Mouse (Mus musculus) heart, embryonic 14.5 days (tissue): ENCODE results near the gene Mapkbp1. TPM values are rescaled to one million over a fixed set of nuclear protein-coding genes. Genes with fewer than 3 reads are reported as not detected.
A peak's percentile ranks its signal among the peaks of the same experiment; 100 is the strongest.

Source experiments
- ATAC-seq: fragments of 200-750 bp; cut with Nextera tagmentation; 2 replicates; pipeline ENCODE4 v1.8.0; 2017; ENCODE audit warnings: low read depth, moderate TSS enrichment; ENCODE audit not compliant: insufficient number of reproducible peaks, insufficient read depth, low FRiP score
- H3K27ac ChIP-seq, 2 experiments: fragments of 200-500 bp in 1 of 2; fragments of 300-500 bp in 1 of 2; sonication (generic) in 1 of 2; replicated peaks in 1 of 2; 2 replicates each; pipeline ENCODE4 v1.5.1; 2012 to 2014; ENCODE audit warnings: low read depth in 2 of 2, low read length in 2 of 2, control low read depth in 1 of 2, mild to moderate bottlenecking in 1 of 2, mixed read lengths in 1 of 2; ENCODE audit not compliant: control insufficient read depth in 1 of 2, insufficient read depth in 1 of 2
- H3K27me3 ChIP-seq: fragments of 300-500 bp; sonication (generic); 2 replicates; pipeline ENCODE4 v1.6.1; 2014; ENCODE audit warnings: mild to moderate bottlenecking, low read length, control low read depth; ENCODE audit not compliant: control insufficient read depth, insufficient read depth
- H3K36me3 ChIP-seq: fragments of 300-500 bp; sonication (generic); 2 replicates; pipeline ENCODE4 v1.6.1; 2014; ENCODE audit warnings: mild to moderate bottlenecking, control low read depth, low read length, mixed read lengths; ENCODE audit not compliant: control insufficient read depth, insufficient read depth
- H3K4me1 ChIP-seq, 2 experiments: fragments of 200-500 bp in 1 of 2; fragments of 300-500 bp in 1 of 2; sonication (generic) in 1 of 2; 2 replicates each; pipeline ENCODE4 v1.6.1; 2012 to 2014; ENCODE audit warnings: low read length in 2 of 2, control low read depth in 1 of 2, mixed read lengths in 1 of 2; ENCODE audit not compliant: control insufficient read depth in 2 of 2, insufficient read depth in 2 of 2
- H3K4me2 ChIP-seq: fragments of 300-500 bp; sonication (generic); 2 replicates; pipeline ENCODE4 v1.6.1; 2014; ENCODE audit warnings: mild to moderate bottlenecking, low read length
- H3K4me3 ChIP-seq, 2 experiments: fragments of 200-500 bp in 1 of 2; fragments of 300-500 bp in 1 of 2; sonication (generic) in 1 of 2; 2 replicates each; pipeline ENCODE4 v1.5.1; 2012 to 2014; ENCODE audit warnings: low read length in 2 of 2, mild to moderate bottlenecking in 2 of 2, control low read depth in 1 of 2, low read depth in 1 of 2, moderate library complexity in 1 of 2; ENCODE audit not compliant: control insufficient read depth in 1 of 2, insufficient read depth in 1 of 2
- H3K9ac ChIP-seq: fragments of 300-500 bp; sonication (generic); 2 replicates; pipeline ENCODE4 v1.6.1; 2014; ENCODE audit warnings: mild to moderate bottlenecking, low read length
- H3K9me3 ChIP-seq: fragments of 300-500 bp; sonication (generic); 2 replicates; pipeline ENCODE4 v1.6.1; 2016; ENCODE audit warnings: low read length, control low read depth; ENCODE audit not compliant: control insufficient read depth
- WGBS: fragments of 180-500 bp; shearing (Covaris S2); extraction: QIAGEN DNeasy Blood & Tissue Kit; methylation state at CpG from one replicate; pipeline ENCODE4 v1.1.7; 2014; 5-methylcytosine and 5-hydroxymethylcytosine counted together
- polyA plus RNA-seq: library from polyadenylated mRNA; unstranded; fragments of >200 nt; fragmentation: Nextera tagmentation; extraction: Ambion mirVana; gene quantifications from 2 replicates; pipeline ENCODE4 v1.2.1, GENCODE M21; 2014

Mapkbp1 gene
- polyA plus RNA-seq, 1 experiment from 2014 or later = 2.1 TPM

GRCm38 (mm10) chr2:120040991-120041390 lies 68.5 kb downstream of the Mapkbp1 start:
- H3K4me3 ChIP-seq = no peak overlapping the region
- peaks cover 5 to 7% of the 10 kb centered on the region in 2 experiments; a peak in 3 of 4 replicates for H3K4me1 ChIP-seq
- no peak overlapping the region for H3K27ac ChIP-seq
- WGBS = 92% methylated on average over 5 of the region's 5 CpGs
- H3K36me3 ChIP-seq = peaks cover 67% of the 10 kb centered on the region
- no peak overlapping the region for H3K9ac ChIP-seq
- ATAC-seq = no peak
- no peak overlapping the region for H3K4me2 ChIP-seq
- H3K27me3 ChIP-seq = no peaks in the 10 kb centered on the region
- no peaks in the 10 kb centered on the region for H3K9me3 ChIP-seq

GRCm38 (mm10) chr2:120044101-120044603 lies 71.7 kb downstream of the Mapkbp1 start:
- Histone ChIP-seq H3K9ac (no peak overlapping the region), H3K27ac (no peak overlapping the region), H3K9me3 (no peaks in the 10 kb centered on the region), H3K4me1 (peaks cover 5 to 7% of the 10 kb centered on the region in 2 experiments; a peak in 3 of 4 replicates), H3K36me3 (peaks cover 35% of the 10 kb centered on the region), H3K4me2 (no peak overlapping the region), H3K4me3 (no peak overlapping the region), H3K27me3 (no peaks in the 10 kb centered on the region)
- WGBS = 54% methylated on average over 4 of the region's 4 CpGs
- peak; percentile 46; the same call in 1 of the 2 replicates for ATAC-seq

GRCm38 (mm10) chr2:120044676-120045075 lies 72.2 kb downstream of the Mapkbp1 start:
- no peak for ATAC-seq
- Histone ChIP-seq H3K9me3 (no peaks in the 10 kb centered on the region), H3K36me3 (peaks cover 30% of the 10 kb centered on the region), H3K4me2 (no peak overlapping the region), H3K4me3 (no peak overlapping the region), H3K27me3 (no peaks in the 10 kb centered on the region), H3K4me1 (peaks cover 5 to 7% of the 10 kb centered on the region in 2 experiments; a peak in 3 of 4 replicates), H3K27ac (no peak overlapping the region), H3K9ac (no peak overlapping the region)
- 73% methylated on average over 3 of the region's 3 CpGs for WGBS

GRCm38 (mm10) chr2:120046486-120047310 lies 74.2 kb downstream of the Mapkbp1 start:
- WGBS = 56% methylated on average over 14 of the region's 14 CpGs
- H3K27ac ChIP-seq = no peak overlapping the region
- no peaks in the 10 kb centered on the region for H3K9me3 ChIP-seq
- no peak for ATAC-seq
- no peak overlapping the region for H3K4me3 ChIP-seq
- no peak overlapping the region for H3K4me2 ChIP-seq
- peaks cover 5 to 7% of the 10 kb centered on the region in 2 experiments; a peak in 3 of 4 replicates for H3K4me1 ChIP-seq
- no peak overlapping the region for H3K9ac ChIP-seq
- no peaks in the 10 kb centered on the region for H3K27me3 ChIP-seq
- H3K36me3 ChIP-seq = peaks cover 10% of the 10 kb centered on the region

- ATAC-seq = no peak; the same call in 1 of the 2 replicates
- WGBS = 66% methylated on average over 9 of the region's 9 CpGs
- Histone ChIP-seq H3K4me1 (peaks cover 5 to 7% of the 10 kb centered on the region in 2 experiments; a peak in 3 of 4 replicates), H3K4me3 (no peak overlapping the region), H3K9me3 (no peaks in the 10 kb centered on the region), H3K27ac (no peak overlapping the region), H3K4me2 (no peak overlapping the region), H3K36me3 (no peaks in the 10 kb centered on the region), H3K9ac (no peak overlapping the region), H3K27me3 (no peaks in the 10 kb centered on the region)
Measured at GRCm38 (mm10) chr2:120048173-120048572, 75.7 kb downstream of the Mapkbp1 start.

GRCm38 (mm10) chr2:120049632-120050274 lies 77.3 kb downstream of the Mapkbp1 start:
- WGBS = 52% methylated on average over 10 of the region's 10 CpGs
- Histone ChIP-seq H3K4me1 (peaks cover under 1 to 10% of the 10 kb centered on the region in 2 experiments; a peak in 3 of 4 replicates), H3K27me3 (no peaks in the 10 kb centered on the region), H3K9me3 (no peaks in the 10 kb centered on the region), H3K4me2 (no peak overlapping the region), H3K9ac (no peak overlapping the region), H3K36me3 (no peaks in the 10 kb centered on the region), H3K4me3 (no peak overlapping the region), H3K27ac (no peak overlapping the region)
- ATAC-seq = peak; percentile 32; the same call in 1 of the 2 replicates

- no peak overlapping the region for H3K9ac ChIP-seq
- H3K27ac ChIP-seq = no peak overlapping the region
- H3K4me2 ChIP-seq = no peak overlapping the region
- no peaks in the 10 kb centered on the region for H3K36me3 ChIP-seq
- H3K4me3 ChIP-seq = no peak overlapping the region
- 53% methylated on average over 6 of the region's 6 CpGs for WGBS
- peaks cover 15 to 25% of the 10 kb centered on the region in 2 experiments for H3K4me1 ChIP-seq
- no peaks in the 10 kb centered on the region for H3K27me3 ChIP-seq
- ATAC-seq = no peak
- H3K9me3 ChIP-seq = no peaks in the 10 kb centered on the region
Measured at GRCm38 (mm10) chr2:120051405-120051804, 78.9 kb downstream of the Mapkbp1 start.
